ENCODE assay signal across 8 mouse cellular contexts in genomic region chr17:51811086-51811868, GRCm38 (mm10). TPM values are rescaled to one million over a fixed set of nuclear protein-coding genes. Genes with fewer than 3 reads are reported as not detected.
DNase-seq lines count a peak whose midpoint lies in the region; TF ChIP-seq lines count a peak whose summit lies in the region.

No protein-coding gene starts in this region.

- peak; percentile 10 for DNase-seq in thymus, postnatal 14 days
- DNase-seq in thymus, adult 18-20 months, result no peak
- peak; percentile 31 to 73 for DNase-seq in heart, adult 9 months (ENCODE audit: low spot score in 2 of 2)
- peak; percentile 74 for DNase-seq in kidney, adult 2 months
- peak; percentile 74 for DNase-seq in lung, postnatal 10 days
- peak; percentile 54 for DNase-seq in splenic B cell, adult 2 months (ENCODE audit: low read depth, low spot score)
- DNase-seq in layer of hippocampus, postnatal 14 days (ENCODE audit: low spot score in 2 of 2), result no peak

- 17% methylated on average over 8 of the region's 8 CpGs for WGBS in kidney, adult 2 months

- H3K4me3 ChIP-seq in cortical plate, adult 2 months (ENCODE audit: insufficient read depth, low read length), result peak overlapping the region; percentile 83; the same call in 1 of the 2 replicates
- H3K4me3 ChIP-seq in kidney, adult 2 months (ENCODE audit: insufficient read depth, low read depth, low read length), result no peak overlapping the region; the same call in 1 of the 2 replicates

- TF ChIP-seq POLR2A in cortical plate, adult 2 months (IDR thresholded peaks at IDR 0.05; ENCODE audit: extremely low read depth, insufficient read depth, low read length), result no peak
- no peak for TF ChIP-seq POLR2A in kidney, adult 2 months (IDR thresholded peaks at IDR 0.05; ENCODE audit: low read depth, low read length)

- no peaks in the 10 kb centered on the region for H3K36me3 ChIP-seq in kidney, adult 2 months (ENCODE audit: control insufficient read depth, insufficient read depth, low read length)
- peaks cover 1% of the 10 kb centered on the region; the same call in 1 of the 2 replicates for H3K36me3 ChIP-seq in splenic B cell, adult 2 months (ENCODE audit: control insufficient read depth, insufficient read depth, low read length, poor library complexity, severe bottlenecking)

- no peak for TF ChIP-seq CTCF in cortical plate, adult 2 months (IDR thresholded peaks at IDR 0.05; ENCODE audit: extremely low read depth, insufficient read depth, low read length)
- TF ChIP-seq CTCF in kidney, adult 2 months (conservative IDR thresholded peaks at IDR 0.05; ENCODE audit: insufficient read depth, insufficient read length, low read depth, low read length), result no peak

- H3K27me3 ChIP-seq in kidney, adult 2 months (replicated peaks; ENCODE audit: control insufficient read depth, insufficient read depth, low read length), result peaks cover 3% of the 10 kb centered on the region; the same call in 1 of the 2 replicates
- no peaks in the 10 kb centered on the region for H3K27me3 ChIP-seq in splenic B cell, adult 2 months (ENCODE audit: control insufficient read depth, insufficient read depth, low read length, poor library complexity, severe bottlenecking)

- H3K27ac ChIP-seq in cortical plate, adult 2 months (ENCODE audit: insufficient read depth, low read length), result 0 out of 2 replicates have a peak overlapping the region, but pooled peaks have one; percentile 45
- no peak overlapping the region for H3K27ac ChIP-seq in kidney, adult 2 months (ENCODE audit: insufficient read depth, low read depth, low read length)

- no peaks in the 10 kb centered on the region for H3K4me1 ChIP-seq in cortical plate, adult 2 months (ENCODE audit: control insufficient read depth, insufficient read depth, low read length)
- H3K4me1 ChIP-seq in kidney, adult 2 months (ENCODE audit: control insufficient read depth, insufficient read depth, low read length), result 0 out of 2 replicates have a peak, but pooled peaks cover 3% of the 10 kb centered on the region

RNA-seq across cellular contexts. Expression of gene Satb1, which starts 21.8 kb away (rescaled TPM):
- 86.8 and 93.1 TPM in 2 replicates for polyA plus RNA-seq in cortical plate, adult 2 months (2012; rRNA removed)
- 1.8 and 4.3 TPM in 2 replicates for polyA plus RNA-seq in kidney, adult 2 months (2012; rRNA removed)
- 10 to 100 TPM; 67.4 to 69.6 TPM for total RNA-seq in layer of hippocampus, postnatal 14 days (2021)

Comparison
In these comparisons a context has a peak if more than half of its experiments do, and no peak if none do; other contexts are left out.
1. DNase-seq: peak in thymus, postnatal 14 days (single experiment), heart, adult 9 months (2 of 2), kidney, adult 2 months (single experiment), lung, postnatal 10 days (single experiment) and splenic B cell, adult 2 months (single experiment); none in thymus, adult 18-20 months (0 of 2) and layer of hippocampus, postnatal 14 days (0 of 2).
2. RNA of gene Satb1, which starts 21.8 kb away (polyA plus RNA-seq): 86.8 to 93.1 TPM in cortical plate, adult 2 months; 1.8 to 4.3 TPM in kidney, adult 2 months; every median in the first group is over 10 times any median in the second.